Mouse (Mus musculus): ENCODE measurements around the gene Helz. TPM values are rescaled to one million over a fixed set of nuclear protein-coding genes. Genes with fewer than 3 reads are reported as not detected.

The Helz gene
- polyA plus RNA-seq, 1 experiment = 75.2 TPM

DNA sequence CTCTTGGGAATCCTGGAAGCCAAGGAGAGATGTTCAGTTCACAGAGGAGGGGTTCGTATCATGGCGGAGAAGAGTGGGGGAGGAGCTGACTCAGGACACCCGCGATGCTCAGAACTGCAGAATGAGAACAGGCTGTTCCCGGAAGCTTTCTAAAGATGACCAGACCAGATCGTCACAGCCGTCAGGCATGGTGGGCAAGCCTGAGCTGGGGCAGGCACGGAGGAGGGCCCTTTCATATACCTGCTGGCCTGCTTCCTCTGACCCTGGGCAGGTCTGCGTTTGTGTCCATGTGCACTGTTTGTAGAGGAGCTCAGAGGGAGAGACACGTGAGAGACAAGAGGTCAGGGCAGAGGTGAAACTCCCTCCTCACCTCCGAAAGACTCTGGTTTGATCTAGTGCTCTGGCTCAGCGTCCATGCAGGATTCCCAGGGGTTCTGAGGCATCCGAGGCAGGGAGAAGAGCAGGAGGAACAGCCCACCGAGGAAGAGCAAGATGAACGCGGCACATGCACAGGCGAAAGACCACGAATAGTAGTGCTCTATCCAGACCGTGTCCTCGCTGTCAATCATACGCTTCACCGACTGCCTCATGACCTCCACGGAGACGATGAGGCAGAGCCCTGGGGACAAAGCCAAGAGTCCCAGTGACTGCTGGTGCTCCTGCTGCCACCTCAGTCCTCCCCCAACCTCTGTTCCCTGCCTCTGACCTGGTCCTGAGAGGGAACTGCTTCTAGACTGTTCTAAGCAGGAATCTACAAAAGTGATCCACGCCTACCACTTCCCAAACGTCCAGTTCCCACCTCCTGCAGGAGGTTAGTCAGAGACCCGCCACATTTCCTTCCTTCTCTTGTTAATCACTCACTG is 155.8 kb downstream of the Helz start:
- no peak overlapping the region for H3K27ac ChIP-seq (ENCODE audit: insufficient read depth, low read length)
- no peaks in the 10 kb centered on the region for H3K9me3 ChIP-seq (replicated peaks; ENCODE audit: control insufficient read depth, insufficient read depth, low read length, poor library complexity, severe bottlenecking)
- no peak for TF ChIP-seq EP300 (IDR thresholded peaks at IDR 0.05; ENCODE audit: insufficient read depth, low read depth, low read length)
- no peak for TF ChIP-seq POLR2A (IDR thresholded peaks at IDR 0.05; ENCODE audit: insufficient read depth, low read length)
- TF ChIP-seq CTCF (IDR thresholded peaks at IDR 0.05; ENCODE audit: low read depth, low read length) = no peak
- H3K36me3 ChIP-seq (ENCODE audit: control insufficient read depth, insufficient read depth, low read length, poor library complexity, severe bottlenecking) = no peaks in the 10 kb centered on the region
- H3K9ac ChIP-seq (ENCODE audit: low read depth, poor library complexity, severe bottlenecking) = no peak overlapping the region
- H3K4me3 ChIP-seq (ENCODE audit: low read depth, low read length) = no peak overlapping the region
- no peaks in the 10 kb centered on the region for H3K4me1 ChIP-seq (ENCODE audit: control insufficient read depth, insufficient read depth, low read length)
- no peaks in the 10 kb centered on the region for H3K27me3 ChIP-seq (ENCODE audit: control insufficient read depth, insufficient read depth, low read length, poor library complexity, severe bottlenecking)

DNA sequence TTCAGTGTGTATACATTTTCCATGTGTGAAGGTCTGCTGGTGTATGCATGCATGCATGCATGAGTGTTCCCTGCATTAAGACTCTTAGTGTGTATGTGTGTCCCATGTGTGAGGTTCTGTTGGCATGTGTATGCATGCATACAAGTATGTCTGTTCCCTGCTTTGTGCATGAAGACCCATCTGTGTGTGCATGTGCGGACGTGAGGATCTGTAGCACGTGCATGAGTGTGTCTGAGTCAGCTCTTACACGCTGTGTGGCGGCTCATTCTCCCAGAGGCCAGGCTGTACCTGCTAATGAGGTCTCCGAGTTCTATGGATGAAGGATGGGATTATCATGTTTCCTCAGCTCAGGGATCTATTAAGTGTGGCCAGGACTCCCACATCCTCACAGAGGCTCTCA is 157.3 kb downstream of the Helz start:
- no peak overlapping the region for H3K4me3 ChIP-seq (ENCODE audit: low read depth, low read length)
- no peak overlapping the region for H3K9ac ChIP-seq (ENCODE audit: low read depth, poor library complexity, severe bottlenecking)
- no peaks in the 10 kb centered on the region for H3K4me1 ChIP-seq (ENCODE audit: control insufficient read depth, insufficient read depth, low read length)
- no peaks in the 10 kb centered on the region for H3K36me3 ChIP-seq (ENCODE audit: control insufficient read depth, insufficient read depth, low read length, poor library complexity, severe bottlenecking)
- H3K27me3 ChIP-seq (ENCODE audit: control insufficient read depth, insufficient read depth, low read length, poor library complexity, severe bottlenecking) = no peaks in the 10 kb centered on the region
- no peak overlapping the region for H3K27ac ChIP-seq (ENCODE audit: insufficient read depth, low read length)
- no peak for TF ChIP-seq CTCF (IDR thresholded peaks at IDR 0.05; ENCODE audit: low read depth, low read length)
- no peak for TF ChIP-seq POLR2A (IDR thresholded peaks at IDR 0.05; ENCODE audit: insufficient read depth, low read length)
- TF ChIP-seq EP300 (IDR thresholded peaks at IDR 0.05; ENCODE audit: insufficient read depth, low read depth, low read length) = no peak
- H3K9me3 ChIP-seq (replicated peaks; ENCODE audit: control insufficient read depth, insufficient read depth, low read length, poor library complexity, severe bottlenecking) = no peaks in the 10 kb centered on the region

- no peak overlapping the region for H3K27ac ChIP-seq (ENCODE audit: insufficient read depth, low read length)
- no peaks in the 10 kb centered on the region for H3K4me1 ChIP-seq (ENCODE audit: control insufficient read depth, insufficient read depth, low read length)
Observed at GRCm38 (mm10) chr11:107705476-107706074, 157.8 kb downstream of the Helz start.

DNA sequence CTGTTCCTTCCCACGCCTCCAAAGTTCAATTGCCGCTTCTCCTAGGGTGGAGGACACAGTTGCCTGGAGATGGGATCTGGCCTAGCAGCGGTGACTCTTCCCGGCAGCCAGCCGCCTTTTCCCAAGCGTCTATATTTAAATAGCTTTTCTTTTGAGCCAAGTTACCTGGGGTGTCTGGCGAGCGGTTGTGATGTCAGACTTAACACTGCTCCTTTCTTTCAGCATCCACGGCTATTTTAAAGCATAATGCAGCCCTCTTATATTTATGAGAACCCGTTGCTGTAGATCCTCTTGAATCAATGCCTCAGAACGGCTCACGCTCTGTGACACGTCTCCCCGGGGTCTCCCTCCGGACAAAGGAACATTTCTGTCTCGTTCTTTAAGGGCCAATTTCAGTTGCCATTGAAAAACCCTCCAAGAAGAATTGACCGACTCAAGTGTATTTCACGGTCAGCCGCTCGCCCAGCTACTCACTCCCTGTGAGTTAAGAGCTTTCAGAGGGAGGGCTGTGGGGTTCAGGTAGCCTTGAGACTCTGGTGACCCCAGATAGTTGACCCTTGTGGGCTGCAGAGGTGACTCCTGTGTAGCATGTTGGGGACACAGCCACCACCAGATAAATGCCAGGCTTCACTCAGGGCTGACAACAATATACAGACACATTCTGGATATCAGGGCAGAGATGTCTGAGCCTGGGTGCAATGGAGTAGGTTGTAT is 160.3 kb downstream of the Helz start:
- Histone ChIP-seq H3K4me1 (ENCODE audit: control insufficient read depth, insufficient read depth, low read length) (no peaks in the 10 kb centered on the region), H3K9me3 (replicated peaks; ENCODE audit: control insufficient read depth, insufficient read depth, low read length, poor library complexity, severe bottlenecking) (no peaks in the 10 kb centered on the region), H3K27me3 (ENCODE audit: control insufficient read depth, insufficient read depth, low read length, poor library complexity, severe bottlenecking) (no peaks in the 10 kb centered on the region), H3K36me3 (ENCODE audit: control insufficient read depth, insufficient read depth, low read length, poor library complexity, severe bottlenecking) (no peaks in the 10 kb centered on the region), H3K4me3 (ENCODE audit: low read depth, low read length) (no peak overlapping the region), H3K27ac (ENCODE audit: insufficient read depth, low read length) (no peak overlapping the region), H3K9ac (ENCODE audit: low read depth, poor library complexity, severe bottlenecking) (no peak overlapping the region)
- no peak for TF ChIP-seq POLR2A (IDR thresholded peaks at IDR 0.05; ENCODE audit: insufficient read depth, low read length)
- TF ChIP-seq CTCF (IDR thresholded peaks at IDR 0.05; ENCODE audit: low read depth, low read length) = no peak
- no peak for TF ChIP-seq EP300 (IDR thresholded peaks at IDR 0.05; ENCODE audit: insufficient read depth, low read depth, low read length)

More at GRCm38 (mm10) chr11:107705476-107706074, 157.8 kb downstream of the Helz start:
- H3K9me3 ChIP-seq (replicated peaks; ENCODE audit: control insufficient read depth, insufficient read depth, low read length, poor library complexity, severe bottlenecking) = no peaks in the 10 kb centered on the region
- no peaks in the 10 kb centered on the region for H3K27me3 ChIP-seq (ENCODE audit: control insufficient read depth, insufficient read depth, low read length, poor library complexity, severe bottlenecking)
- H3K9ac ChIP-seq (ENCODE audit: low read depth, poor library complexity, severe bottlenecking) = no peak overlapping the region
- no peak overlapping the region for H3K4me3 ChIP-seq (ENCODE audit: low read depth, low read length)
- TF ChIP-seq EP300 (IDR thresholded peaks at IDR 0.05; ENCODE audit: insufficient read depth, low read depth, low read length) (no peak), POLR2A (IDR thresholded peaks at IDR 0.05; ENCODE audit: insufficient read depth, low read length) (no peak), CTCF (IDR thresholded peaks at IDR 0.05; ENCODE audit: low read depth, low read length) (no peak)
- H3K36me3 ChIP-seq (ENCODE audit: control insufficient read depth, insufficient read depth, low read length, poor library complexity, severe bottlenecking) = no peaks in the 10 kb centered on the region

DNA sequence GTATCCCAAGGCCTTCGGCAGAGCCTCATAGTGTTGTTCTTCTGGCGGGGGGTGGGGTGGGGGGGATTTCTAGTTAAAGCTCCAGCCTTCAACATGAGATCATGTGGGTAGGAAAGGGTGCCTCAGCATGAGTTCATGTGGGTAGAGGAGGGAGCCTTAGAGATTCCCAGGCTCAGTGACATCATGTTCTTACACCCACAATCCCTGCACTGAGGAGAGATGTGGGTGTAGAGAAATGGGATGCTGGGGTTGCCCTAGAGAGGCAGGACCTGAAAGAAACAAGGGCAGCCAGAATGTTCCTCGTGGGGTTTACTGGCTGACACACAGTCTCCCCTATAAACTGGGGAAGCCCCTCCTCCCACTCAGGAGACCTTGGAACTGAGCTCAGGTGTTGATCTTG is 162.6 kb downstream of the Helz start:
- TF ChIP-seq EP300 (IDR thresholded peaks at IDR 0.05; ENCODE audit: insufficient read depth, low read depth, low read length) (no peak), CTCF (IDR thresholded peaks at IDR 0.05; ENCODE audit: low read depth, low read length) (no peak), POLR2A (IDR thresholded peaks at IDR 0.05; ENCODE audit: insufficient read depth, low read length) (no peak)
- no peaks in the 10 kb centered on the region for H3K9me3 ChIP-seq (replicated peaks; ENCODE audit: control insufficient read depth, insufficient read depth, low read length, poor library complexity, severe bottlenecking)
- H3K27ac ChIP-seq (ENCODE audit: insufficient read depth, low read length) = no peak overlapping the region
- no peaks in the 10 kb centered on the region for H3K27me3 ChIP-seq (ENCODE audit: control insufficient read depth, insufficient read depth, low read length, poor library complexity, severe bottlenecking)
- H3K4me1 ChIP-seq (ENCODE audit: control insufficient read depth, insufficient read depth, low read length) = no peaks in the 10 kb centered on the region
- H3K4me3 ChIP-seq (ENCODE audit: low read depth, low read length) = no peak overlapping the region
- H3K36me3 ChIP-seq (ENCODE audit: control insufficient read depth, insufficient read depth, low read length, poor library complexity, severe bottlenecking) = no peaks in the 10 kb centered on the region
- no peak overlapping the region for H3K9ac ChIP-seq (ENCODE audit: low read depth, poor library complexity, severe bottlenecking)

Measured in ES-Bruce4 (cell line).